Mouse (Mus musculus) monocyte, adult 5-6 weeks (primary cell): Measurements from ENCODE around the gene Zc3h14. TPM values are rescaled to one million over a fixed set of nuclear protein-coding genes. Genes with fewer than 3 reads are reported as not detected.

Source experiments
- ATAC-seq: fragments of 153-309, 156-312 bp; replicated peaks from 2 replicates; pipeline ENCODE4 v1.8.0; 2017; ENCODE audit warnings: mild to moderate bottlenecking; ENCODE audit not compliant: low TSS enrichment, insufficient number of reproducible peaks, severe bottlenecking, poor library complexity, low FRiP score
- total RNA-seq: library from RNA; stranded (forward); fragments of 200-1000, 200-491, 200-594 nt; gene quantifications from 3 replicates; pipeline ENCODE4 v1.2.3, GENCODE M21; 2017

Gene Zc3h14
- total RNA-seq, 1 experiment from 2014 or later, result 54.5 TPM

DNA sequence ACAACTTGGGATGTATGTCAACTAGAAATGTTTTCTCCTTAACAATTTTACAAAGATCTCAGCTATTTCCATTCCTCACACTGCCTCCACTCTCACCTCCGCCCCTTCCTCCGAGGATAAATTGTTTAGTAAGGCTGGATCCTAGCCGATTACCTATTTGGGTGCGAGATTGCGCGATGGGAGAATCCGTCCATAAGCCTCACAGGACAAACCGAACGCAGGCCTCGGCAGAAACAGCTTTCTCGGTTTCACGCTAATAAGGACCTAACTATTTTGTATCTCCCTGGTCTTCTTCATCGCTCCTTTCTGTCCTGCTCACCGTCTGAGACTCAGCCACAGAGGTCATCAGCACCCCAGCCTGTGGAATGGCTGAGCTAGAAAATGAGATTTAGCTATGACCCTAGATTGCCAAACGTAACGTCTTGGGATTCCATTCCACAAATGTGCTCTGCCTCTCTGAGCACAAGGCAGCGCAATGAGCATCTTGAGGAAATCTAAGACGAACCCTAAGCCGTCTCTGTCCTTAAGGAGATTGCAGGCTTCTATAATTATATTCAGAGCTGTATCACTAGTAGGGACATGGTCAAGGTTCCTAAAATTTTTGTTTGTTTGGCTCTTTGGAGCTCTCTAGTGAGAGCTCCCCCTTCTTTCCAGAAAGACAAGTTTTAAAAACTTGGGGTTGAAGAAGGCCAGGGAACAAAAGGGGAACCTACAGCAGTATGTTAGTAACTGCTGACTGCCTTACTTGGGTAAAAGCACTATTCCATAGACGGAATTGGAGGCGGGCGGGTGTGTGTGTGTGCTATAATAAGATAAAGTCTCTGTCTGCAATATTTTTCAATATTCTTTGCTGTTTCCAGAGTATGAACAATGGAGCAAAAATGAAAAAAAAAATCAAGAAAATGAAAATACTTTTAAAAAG, 11.6 kb upstream of the Zc3h14 start:
- ATAC-seq, result no peak

DNA sequence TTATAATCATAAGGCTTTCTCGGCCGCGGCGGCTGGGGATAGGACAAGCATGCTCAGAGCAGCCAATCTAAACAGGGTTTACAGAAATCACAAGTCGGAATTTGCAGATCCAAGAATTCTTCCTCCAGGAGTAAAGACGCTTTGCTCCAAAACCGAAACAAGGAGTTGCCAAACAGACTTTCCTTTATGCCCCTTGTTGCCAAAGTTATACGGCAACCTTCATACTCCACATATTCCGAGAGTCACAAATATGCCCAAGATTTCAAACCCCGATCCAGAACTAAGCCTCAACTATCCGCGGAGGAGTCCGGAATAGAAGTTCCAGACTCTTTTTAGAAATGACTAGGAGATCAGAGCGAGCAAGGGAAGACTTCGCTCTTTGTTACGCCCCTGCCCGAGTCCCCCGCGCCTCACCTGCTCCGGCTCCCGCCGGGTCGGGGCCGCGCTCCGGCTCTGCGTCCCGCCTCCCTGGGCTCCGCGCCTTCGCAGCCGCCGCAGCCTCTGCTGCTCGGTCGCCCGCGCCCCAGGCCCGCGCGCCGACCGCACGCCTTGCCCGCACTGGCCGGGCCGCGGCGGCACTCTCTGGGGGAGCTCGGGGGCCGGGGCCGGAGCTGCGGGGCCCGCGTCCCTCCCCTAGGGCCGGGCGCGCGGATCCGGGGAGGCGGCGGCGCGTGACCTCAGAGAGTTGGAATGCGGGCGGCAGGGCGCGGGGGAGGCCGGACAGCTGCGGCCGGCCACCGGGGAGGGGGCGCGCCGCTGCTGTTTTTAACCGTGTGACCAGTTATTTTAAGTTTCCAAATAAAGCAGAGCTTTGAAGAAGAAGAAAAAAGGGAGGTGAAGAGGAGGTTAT, 9.6 kb upstream of the Zc3h14 start, which contains the start of gene Ptpn21:
TSS of gene Ptpn21 (minus strand) at position 455 of the 850 bp plus-strand sequence.
- ATAC-seq, result no peak

DNA sequence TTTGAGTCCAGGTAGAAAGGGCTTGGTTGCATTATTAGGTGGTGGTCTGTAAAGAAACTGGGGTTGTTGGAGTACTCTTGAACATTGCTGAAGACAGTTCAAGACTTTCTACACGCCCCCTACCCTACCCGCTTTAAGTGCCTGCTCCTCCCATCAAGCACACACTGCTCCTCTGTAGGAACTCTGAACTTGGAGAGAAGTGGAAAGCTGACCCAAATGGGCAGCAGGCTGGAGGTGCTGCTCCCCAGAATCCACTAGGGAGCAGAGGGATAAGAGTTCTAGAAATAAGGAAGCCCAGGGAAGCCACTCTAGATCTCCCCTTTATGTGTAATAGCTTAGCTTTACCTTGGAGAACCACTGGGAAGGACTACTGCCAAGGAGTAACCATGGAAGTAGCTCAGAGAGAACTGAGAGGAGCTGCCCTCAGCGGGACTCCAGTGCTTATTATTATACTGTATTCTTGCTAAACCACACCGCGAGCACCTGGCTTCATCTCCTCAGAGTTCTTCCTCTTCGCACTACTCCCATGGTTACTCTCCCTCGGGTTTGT, 8.9 kb upstream of the Zc3h14 start:
- no peak for ATAC-seq

- no peak for ATAC-seq
Observed at GRCm38 (mm10) chr12:98741011-98741501, 5.7 kb upstream of the Zc3h14 start.

DNA sequence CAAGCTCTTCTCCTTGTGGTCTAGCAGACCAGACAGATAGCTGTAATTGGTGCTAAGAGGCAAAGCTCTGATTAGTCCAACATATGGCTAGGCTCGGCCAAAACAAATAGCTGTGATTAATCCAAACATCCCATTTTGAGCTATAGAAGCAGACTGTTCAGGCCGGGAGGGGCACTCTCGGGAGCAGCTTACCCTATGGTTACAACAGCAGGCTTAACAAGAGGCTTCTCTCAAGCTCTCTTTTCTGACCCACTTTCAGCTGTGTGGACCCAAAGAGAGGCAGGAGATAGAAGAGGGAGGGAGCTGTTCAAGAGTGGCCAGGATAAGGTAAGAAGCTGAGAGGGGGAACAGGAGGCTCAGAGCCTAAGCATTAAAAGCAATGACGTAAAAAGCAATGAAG, 1.1 kb upstream of the Zc3h14 start:
- no peak for ATAC-seq

- ATAC-seq, result peak; percentile 83
Observed at GRCm38 (mm10) chr12:98746131-98746530, 633 bp upstream of the Zc3h14 start.

DNA sequence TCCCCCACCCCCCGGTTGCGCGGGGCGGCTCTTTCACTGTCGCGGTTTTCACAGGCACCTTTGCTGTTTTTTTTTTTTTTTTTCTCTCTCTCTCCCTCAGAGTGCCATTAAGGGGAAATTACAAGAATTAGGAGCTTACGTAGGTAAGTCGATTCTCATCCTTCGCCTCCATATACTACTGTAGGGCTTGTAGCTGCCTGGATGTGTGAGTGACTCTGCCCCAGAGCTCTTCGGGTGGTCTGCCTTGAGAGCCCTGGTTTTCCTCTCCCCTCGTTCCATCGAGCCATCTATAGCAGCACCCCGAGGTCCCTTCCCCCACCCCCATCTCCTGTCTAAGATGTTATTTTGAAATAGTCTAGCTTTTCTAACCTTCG, 603 bp downstream of the Zc3h14 start:
- no peak for ATAC-seq

DNA sequence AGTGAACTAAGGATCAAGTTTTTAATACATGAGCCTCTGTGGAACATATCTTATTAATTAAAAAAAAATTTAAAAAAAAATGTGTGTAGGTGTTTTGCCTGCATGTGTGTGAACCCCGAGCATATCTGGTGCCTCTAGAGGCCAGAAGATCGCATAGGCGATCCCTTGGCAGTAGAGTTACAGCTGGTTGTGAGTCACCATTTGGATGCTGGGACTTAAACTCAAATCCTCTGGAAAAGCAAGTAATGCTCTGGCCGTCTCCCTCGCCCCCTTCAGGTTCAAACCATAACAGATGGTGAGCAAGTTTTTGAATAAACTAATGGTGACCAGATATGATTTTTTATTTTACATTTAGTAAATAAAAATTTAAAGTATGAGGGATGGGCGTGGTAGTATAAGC, 10.9 kb downstream of the Zc3h14 start:
- no peak for ATAC-seq

DNA sequence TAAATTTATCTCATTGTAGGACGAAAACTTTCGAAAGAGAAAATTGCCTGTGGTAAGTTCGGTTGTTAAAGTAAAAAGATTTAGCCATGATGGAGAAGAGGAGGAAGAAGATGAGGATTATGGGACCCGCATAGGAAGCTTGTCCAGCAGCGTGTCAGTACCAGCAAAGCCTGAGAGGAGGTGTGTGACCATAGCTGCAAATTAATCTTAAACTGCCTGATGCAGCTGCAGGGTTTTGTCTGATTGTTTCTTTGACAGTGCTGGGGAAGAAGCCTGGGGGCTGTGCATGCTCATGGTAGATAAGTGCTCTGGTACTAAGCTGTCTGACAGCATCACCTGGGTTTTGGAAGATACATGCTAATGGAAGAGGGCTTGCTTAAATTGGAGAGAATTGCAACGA, 12.9 kb downstream of the Zc3h14 start:
- no peak for ATAC-seq

DNA sequence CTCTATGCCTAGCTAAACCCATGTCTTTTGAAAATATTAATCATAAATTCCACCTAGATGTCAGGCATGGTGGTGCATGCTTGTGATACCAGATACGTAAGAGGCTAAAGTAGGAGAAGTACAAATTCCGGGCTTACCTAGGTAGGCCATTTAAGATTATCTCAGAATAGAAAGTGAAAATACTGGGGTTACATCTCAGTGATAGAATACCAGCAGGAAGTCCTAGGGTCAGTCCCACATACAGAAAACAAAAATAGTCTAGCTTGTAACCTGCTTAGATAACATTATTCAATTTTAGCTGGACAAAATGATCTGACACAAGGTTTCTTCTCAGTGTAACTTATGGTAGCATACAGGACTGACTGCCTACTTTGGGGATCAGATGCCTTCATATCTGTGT, 19.5 kb downstream of the Zc3h14 start:
- ATAC-seq, result no peak

DNA sequence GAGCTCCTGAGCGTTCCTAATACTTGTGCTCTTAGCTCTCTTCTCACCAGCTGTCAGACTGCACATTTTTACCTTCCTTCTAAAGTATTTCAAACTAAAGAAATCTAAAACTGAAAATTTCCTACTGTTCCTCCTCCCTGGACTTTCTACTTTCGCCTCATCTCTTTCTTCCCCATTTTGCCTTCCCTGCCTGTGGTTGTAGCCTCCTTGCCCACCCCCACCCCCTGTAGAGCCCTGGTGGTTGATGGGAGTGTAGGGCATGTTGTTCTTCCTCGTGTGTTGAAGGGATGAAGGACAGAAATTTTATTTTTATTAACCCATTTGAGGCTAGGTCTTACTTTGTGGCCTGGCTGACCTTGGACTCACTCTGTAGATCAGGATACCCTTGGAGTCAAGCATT, 30.7 kb downstream of the Zc3h14 start:
- no peak for ATAC-seq

DNA sequence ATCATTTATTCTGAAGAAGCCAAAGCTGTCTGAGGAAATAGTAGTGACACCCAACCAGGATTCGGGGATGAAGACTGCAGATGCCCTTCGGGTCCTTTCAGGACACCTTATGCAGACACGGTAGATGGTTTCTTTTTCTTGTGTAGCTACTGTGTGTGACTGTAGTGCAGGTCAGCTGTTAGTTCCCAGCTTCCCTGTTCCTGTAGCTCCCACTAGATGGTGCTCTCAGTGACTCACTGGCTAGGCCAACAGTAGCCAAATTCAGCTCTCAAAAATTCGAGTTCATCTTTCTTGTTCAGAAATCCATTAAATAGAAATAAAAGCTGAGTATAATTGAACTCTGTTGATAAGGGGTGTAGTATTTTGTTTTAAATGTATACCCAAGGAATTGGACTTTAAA, 32.4 kb downstream of the Zc3h14 start:
- no peak for ATAC-seq

GRCm38 (mm10) chr12:98784251-98784650, 37.5 kb downstream of the Zc3h14 start:
- ATAC-seq, result no peak

- no peak for ATAC-seq
Observed at GRCm38 (mm10) chr12:98795731-98796318, 49.1 kb downstream of the Zc3h14 start.

GRCm38 (mm10) chr12:98800334-98800733, 53.6 kb downstream of the Zc3h14 start:
- ATAC-seq, result no peak

DNA sequence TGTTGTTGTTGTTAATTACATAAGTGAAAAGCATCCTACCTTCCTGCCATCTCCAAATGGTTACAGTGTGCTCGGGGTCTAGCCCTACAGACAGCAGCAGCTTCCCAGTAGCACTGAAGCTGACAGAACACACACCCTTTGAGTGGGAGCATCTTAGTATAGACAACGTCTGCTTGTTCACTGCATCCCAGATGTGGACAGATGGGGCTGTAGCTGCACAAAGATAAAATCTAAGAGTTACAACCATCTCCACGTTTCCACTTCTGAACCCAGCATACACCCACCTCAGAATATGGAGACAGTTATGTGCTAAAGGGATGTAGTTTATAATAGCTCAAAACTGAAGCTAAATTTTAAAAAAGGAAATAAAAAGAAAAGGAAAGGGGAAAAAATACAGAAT, 55.5 kb downstream of the Zc3h14 start:
- no peak for ATAC-seq

GRCm38 (mm10) chr12:98804078-98804748, 57.4 kb downstream of the Zc3h14 start:
- ATAC-seq, result no peak

DNA sequence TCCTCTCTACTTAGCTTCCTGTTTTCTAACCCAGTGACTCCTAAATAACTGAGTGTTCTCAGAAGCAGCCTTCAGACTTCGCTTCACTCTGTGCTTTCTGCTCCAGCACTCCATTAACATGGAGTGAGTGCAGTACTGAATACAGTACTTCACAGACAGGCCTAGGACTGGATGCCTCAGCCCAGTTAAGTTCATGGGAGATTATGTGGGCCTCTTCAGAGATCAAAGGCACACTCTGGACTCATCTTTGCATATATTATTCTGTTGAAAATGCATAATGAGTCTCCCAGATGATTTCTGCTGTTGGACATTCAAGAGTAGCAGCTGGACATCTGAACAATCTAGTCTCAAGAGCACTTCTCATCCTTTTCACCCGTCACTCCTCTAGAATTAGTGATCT, 74.0 kb downstream of the Zc3h14 start:
- ATAC-seq, result no peak
